Mouse (Mus musculus) bone marrow macrophage, adult 2 months (primary cell): ENCODE results near the gene Clpsl2. TPM values are rescaled to one million over a fixed set of nuclear protein-coding genes. Genes with fewer than 3 reads are reported as not detected.

Experiments
- H3K27ac ChIP-seq: 2 replicates; pipeline ENCODE4 v1.5.1; 2012; ENCODE audit warnings: low read depth, low read length; ENCODE audit not compliant: insufficient read depth
- H3K4me1 ChIP-seq: 2 replicates; pipeline ENCODE4 v1.6.1; 2012; ENCODE audit warnings: low read length; ENCODE audit not compliant: control insufficient read depth, insufficient read depth
- H3K4me3 ChIP-seq: 2 replicates; pipeline ENCODE4 v1.5.1; 2012; ENCODE audit warnings: mild to moderate bottlenecking, low read length, moderate library complexity; ENCODE audit not compliant: insufficient read depth
- CTCF ChIP-seq: IDR thresholded peaks from 2 replicates; pipeline ENCODE4 v1.5.1; 2012; ENCODE audit warnings: low read depth, mild to moderate bottlenecking, low read length, moderate library complexity
- POLR2A ChIP-seq: IDR thresholded peaks from 2 replicates; pipeline ENCODE4 v1.6.1; 2012; ENCODE audit warnings: mild to moderate bottlenecking, low read depth, low read length, borderline replicate concordance
- polyA plus RNA-seq: library from polyadenylated mRNA; stranded (reverse); fragments of >200 nt; gene quantifications from 2 replicates; pipeline ENCODE4 v1.2.4, GENCODE M21; 2012; ENCODE audit not compliant: missing spikeins, insufficient read depth, insufficient read length

The Clpsl2 gene
- polyA plus RNA-seq, 1 experiment, result not detected

- no peak overlapping the region for H3K27ac ChIP-seq
- H3K4me3 ChIP-seq, result no peak overlapping the region
- peaks cover 19% of the 10 kb centered on the region for H3K4me1 ChIP-seq
- no peak for TF ChIP-seq POLR2A
- TF ChIP-seq CTCF, result no peak
Observed at GRCm38 (mm10) chr17:28527184-28528042, 21.8 kb upstream of the Clpsl2 start.

- peaks cover 17% of the 10 kb centered on the region for H3K4me1 ChIP-seq
- no peak overlapping the region for H3K27ac ChIP-seq
- TF ChIP-seq CTCF (peak; percentile 83), POLR2A (no peak)
- no peak overlapping the region for H3K4me3 ChIP-seq
Observed at GRCm38 (mm10) chr17:28528043-28528351, 21.2 kb upstream of the Clpsl2 start.

GRCm38 (mm10) chr17:28529116-28529515, 20.1 kb upstream of the Clpsl2 start:
- no peak overlapping the region for H3K4me3 ChIP-seq
- no peak for TF ChIP-seq CTCF
- TF ChIP-seq POLR2A, result no peak
- H3K4me1 ChIP-seq, result peaks cover 17% of the 10 kb centered on the region
- H3K27ac ChIP-seq, result no peak overlapping the region

GRCm38 (mm10) chr17:28530506-28530905, 18.7 kb upstream of the Clpsl2 start, which contains the start of gene Armc12:
TSS of gene Armc12 (plus strand) at chr17:28530806.
- Histone ChIP-seq H3K4me1 (peaks cover 13% of the 10 kb centered on the region), H3K27ac (no peak within 1 kb of the TSS), H3K4me3 (no peak within 1 kb of the TSS)
- no peak for TF ChIP-seq CTCF
- no peak for TF ChIP-seq POLR2A

- Histone ChIP-seq H3K4me3 (no peak overlapping the region), H3K4me1 (peaks cover 11% of the 10 kb centered on the region), H3K27ac (no peak overlapping the region)
- no peak for TF ChIP-seq CTCF
- TF ChIP-seq POLR2A, result no peak
Observed at GRCm38 (mm10) chr17:28531946-28532345, 17.3 kb upstream of the Clpsl2 start.

GRCm38 (mm10) chr17:28532557-28532956, 16.7 kb upstream of the Clpsl2 start:
- Histone ChIP-seq H3K4me1 (peaks cover 5% of the 10 kb centered on the region), H3K27ac (no peak overlapping the region), H3K4me3 (no peak overlapping the region)
- no peak for TF ChIP-seq POLR2A
- TF ChIP-seq CTCF, result no peak

GRCm38 (mm10) chr17:28533327-28533726, 15.9 kb upstream of the Clpsl2 start:
- H3K4me3 ChIP-seq, result no peak overlapping the region
- 0 out of 2 replicates have a peak, but pooled peaks cover under 1% of the 10 kb centered on the region for H3K4me1 ChIP-seq
- TF ChIP-seq POLR2A (no peak), CTCF (no peak)
- H3K27ac ChIP-seq, result no peak overlapping the region

- Histone ChIP-seq H3K4me1 (no peaks in the 10 kb centered on the region), H3K27ac (no peak overlapping the region), H3K4me3 (no peak overlapping the region)
- TF ChIP-seq POLR2A (no peak), CTCF (no peak)
Observed at GRCm38 (mm10) chr17:28537881-28538280, 11.3 kb upstream of the Clpsl2 start.

- Histone ChIP-seq H3K4me1 (no peaks in the 10 kb centered on the region), H3K4me3 (no peak overlapping the region), H3K27ac (no peak overlapping the region)
- no peak for TF ChIP-seq POLR2A
- no peak for TF ChIP-seq CTCF
Observed at GRCm38 (mm10) chr17:28546925-28547324, 2.3 kb upstream of the Clpsl2 start.

- H3K4me1 ChIP-seq, result no peaks in the 10 kb centered on the region
- H3K4me3 ChIP-seq, result no peak overlapping the region
- H3K27ac ChIP-seq, result no peak overlapping the region
- no peak for TF ChIP-seq CTCF
- TF ChIP-seq POLR2A, result no peak
Observed at GRCm38 (mm10) chr17:28548550-28548949, 661 bp upstream of the Clpsl2 start.
